Mouse (Mus musculus): ENCODE measurements around the gene Dusp22.

DNA sequence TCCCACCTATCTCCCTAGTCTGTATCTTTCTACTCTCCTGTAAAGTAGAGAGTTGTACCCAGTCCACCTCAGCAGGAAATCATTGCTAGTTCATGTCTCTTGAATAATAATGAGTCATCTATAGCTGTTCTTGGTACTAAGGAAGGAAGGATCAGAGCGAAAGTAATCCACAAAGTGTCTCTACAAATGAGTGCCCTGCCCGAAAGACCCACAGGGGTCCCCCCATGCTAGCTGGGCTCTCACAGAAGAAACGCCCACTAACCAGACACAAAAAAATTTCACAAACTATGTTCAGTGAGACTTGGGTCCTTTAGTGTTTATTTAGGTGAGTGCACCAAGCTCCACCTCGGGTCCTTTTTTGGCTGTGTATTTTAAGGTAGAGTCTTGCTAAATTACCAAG, 94.3 kb downstream of the Dusp22 start:
- TF ChIP-seq CTCF (IDR thresholded peaks at IDR 0.05) (no peak), POLR2A (IDR thresholded peaks at IDR 0.05; ENCODE audit: insufficient read depth, low read depth, low read length) (no peak), EP300 (IDR thresholded peaks at IDR 0.05; ENCODE audit: insufficient read depth, low read depth, low read length) (no peak)
